19 mouse cellular contexts compared by ENCODE assay signal in genomic region chr4:154866391-154866790, GRCm38 (mm10). TPM values are rescaled to one million over a fixed set of nuclear protein-coding genes. Genes with fewer than 3 reads are reported as not detected.
"Had no signal": no experiment of that assay in that cellular context is flagged by ENCODE, and none has a peak within 500 bp of the region (broad histone marks: within the 10 kb centered on the region; RNA-seq: fewer than 3 reads in every experiment).

No protein-coding gene starts in this region.

- H3K36me3 ChIP-seq: lung, embryonic 15.5 days; midbrain, embryonic 12.5 days; neural tube, embryonic 12.5 days; stomach, embryonic 15.5 days had no signal

- H3K4me3 ChIP-seq: lung, embryonic 15.5 days; megakaryocyte, embryonic 14.5 days; midbrain, embryonic 12.5 days; neural tube, embryonic 12.5 days; stomach, embryonic 15.5 days had no signal

- DNase-seq: liver, postnatal 0 days; lung, adult 2 months; lung, postnatal 14 days; lung, postnatal 36 days; midbrain, embryonic 14.5 days; right cerebral cortex, postnatal 14 days; thymus, adult 2 months; thymus, postnatal 25 days; thymus, postnatal 4 days had no signal

- H3K27ac ChIP-seq: lung, embryonic 15.5 days; macrophage; midbrain, embryonic 12.5 days; neural tube, embryonic 12.5 days; stomach, embryonic 15.5 days; stomach, postnatal 0 days had no signal

- H3K27me3 ChIP-seq: lung, embryonic 15.5 days; neural tube, embryonic 12.5 days; stomach, embryonic 15.5 days had no signal

RNA-seq across cellular contexts. Expression of gene Mmel1, which starts 3.0 kb away (rescaled TPM):
- total RNA-seq: megakaryocyte progenitor cell, adult 5-6 weeks; neutrophil, adult 5-6 weeks had no signal
- polyA plus RNA-seq: macrophage; stomach, postnatal 0 days had no signal

RNA-seq across cellular contexts. Expression of gene Ttc34, which starts 29.1 kb away (rescaled TPM):
- total RNA-seq: megakaryocyte progenitor cell, adult 5-6 weeks; monocyte, adult 5-6 weeks; neutrophil, adult 5-6 weeks had no signal
- polyA plus RNA-seq: liver, postnatal 0 days; macrophage had no signal
